Mouse (Mus musculus) retina, embryonic 14.5 days (tissue): ENCODE measurements at regions not wholly inside any gene's neighbourhood (a gene's known extent, or its start where the extent isn't known, plus 50 kb on each side); places are given as distances from the start of the nearest gene placed in this dataset.

Source experiments
- DNase-seq: peaks from one replicate; pipeline ENCODE4 v3.0.0-alpha.2; 2015; ENCODE audit warnings: low spot score

- DNase-seq: peak; percentile 57
These were observed 62.8 kb upstream of the Las1l start for GRCm38 (mm10) chrX:96019556-96019955.

GRCm38 (mm10) chrX:96020407-96020806 is 63.6 kb upstream of the Las1l start:
- no peak for DNase-seq

GRCm38 (mm10) chrX:96025374-96025773 is 68.6 kb upstream of the Las1l start:
- DNase-seq: no peak

- DNase-seq: no peak
These were observed 69.1 kb upstream of the Las1l start for GRCm38 (mm10) chrX:96025876-96026275.

GRCm38 (mm10) chrX:96031591-96031990 is 64.3 kb upstream of the Msn start:
- DNase-seq: no peak

- no peak for DNase-seq
These were observed 60.5 kb upstream of the Msn start for GRCm38 (mm10) chrX:96035307-96035706.

GRCm38 (mm10) chrX:96042193-96042592 is 53.6 kb upstream of the Msn start:
- DNase-seq: no peak
